Mouse (Mus musculus): ENCODE results near the gene Comt.

DNA sequence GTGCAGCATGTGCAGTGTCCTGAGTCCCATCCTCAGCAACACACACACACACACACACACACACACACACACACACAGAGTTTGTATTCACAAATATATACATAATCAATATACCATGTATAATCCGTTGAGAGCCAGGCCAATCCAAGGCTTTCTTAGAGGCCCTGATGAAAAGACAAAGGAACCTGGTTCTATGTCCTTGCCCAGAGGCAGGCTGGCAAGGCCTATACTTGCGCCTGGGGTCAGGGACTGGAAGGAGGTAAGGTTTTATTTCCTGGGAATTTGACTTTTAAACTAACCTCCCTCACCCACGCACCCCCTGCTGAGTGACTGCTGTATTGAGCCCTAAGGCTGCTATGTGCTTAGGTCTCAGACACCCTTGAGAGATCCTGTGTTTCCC is 6.1 kb downstream of the Comt start:
- TF ChIP-seq CTCF (IDR thresholded peaks at IDR 0.05; ENCODE audit: borderline replicate concordance, insufficient read depth, low read length) (no peak), POLR2A (IDR thresholded peaks at IDR 0.05; ENCODE audit: low read depth, low read length) (no peak)
